Comparison of ENCODE assay signal across 11 mouse cellular contexts in the genomic region with DNA sequence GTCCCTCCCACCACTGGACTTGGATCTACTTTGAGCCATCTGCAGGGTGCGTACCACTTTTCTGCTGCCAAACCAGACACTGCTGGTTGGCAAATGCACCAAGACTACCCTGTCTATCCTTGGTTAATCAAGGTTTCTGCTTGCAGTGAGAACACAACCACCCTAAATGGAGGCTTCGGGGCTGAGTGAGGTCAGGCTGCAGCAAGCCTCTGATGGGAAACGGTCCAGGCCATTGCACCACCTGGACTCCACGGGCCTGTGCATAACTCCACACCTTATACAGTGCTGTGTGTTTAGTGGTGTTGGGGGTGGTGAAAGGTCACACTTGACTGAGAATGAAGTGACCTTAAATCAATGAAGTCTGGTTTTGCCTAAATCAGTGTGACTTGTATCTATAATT. TPM values are rescaled to one million over a fixed set of nuclear protein-coding genes. Genes with fewer than 3 reads are reported as not detected.
A peak's percentile ranks its signal among the peaks of the same experiment; 100 is the strongest.
DNase-seq lines count a peak whose midpoint lies in the region; ATAC-seq and TF ChIP-seq lines count a peak whose summit lies in the region.
"Had no signal": no experiment of that assay in that cellular context is flagged by ENCODE, and none has a peak within 500 bp of the region (broad histone marks: within the 10 kb centered on the region; RNA-seq: fewer than 3 reads in every experiment).

No protein-coding gene starts in this region.

- WGBS in heart, embryonic 15.5 days = 76% methylated on average over 4 of the region's 4 CpGs
- 71% methylated on average over 4 of the region's 4 CpGs for WGBS in limb, embryonic 15.5 days

- no peaks in the 10 kb centered on the region for H3K27me3 ChIP-seq in heart, embryonic 15.5 days
- no peaks in the 10 kb centered on the region for H3K27me3 ChIP-seq in E14TG2a.4 (ENCODE audit: insufficient read depth, low read length)
- H3K27me3 ChIP-seq in limb, embryonic 15.5 days = no peaks in the 10 kb centered on the region
- H3K27me3 ChIP-seq: lung, embryonic 15.5 days had no signal

- H3K4me3 ChIP-seq in heart, embryonic 15.5 days = no peak overlapping the region
- 0 out of 2 replicates have a peak overlapping the region, but pooled peaks have one; percentile 15 for H3K4me3 ChIP-seq in E14TG2a.4 (replicated peaks; ENCODE audit: low read length)
- no peak overlapping the region for H3K4me3 ChIP-seq in limb, embryonic 15.5 days
- H3K4me3 ChIP-seq: lung, embryonic 15.5 days had no signal

- peak overlapping the region; percentile 24; the same call in 1 of the 2 replicates for H3K4me2 ChIP-seq in heart, embryonic 15.5 days
- H3K4me2 ChIP-seq in limb, embryonic 15.5 days = no peak overlapping the region
- H3K4me2 ChIP-seq: lung, embryonic 15.5 days had no signal

- TF ChIP-seq CTCF in E14TG2a.4 (conservative IDR thresholded peaks at IDR 0.05; ENCODE audit: low read length) = no peak

- intact Hi-C loops in left cerebral cortex, postnatal 36 days (cut with DNase I) = no loop called here

- H3K4me1 ChIP-seq in heart, embryonic 15.5 days (replicated peaks) = peaks cover 74% of the 10 kb centered on the region
- peaks cover 90% of the 10 kb centered on the region for H3K4me1 ChIP-seq in E14TG2a.4 (replicated peaks; ENCODE audit: low read depth, low read length)
- peaks cover 49% of the 10 kb centered on the region for H3K4me1 ChIP-seq in limb, embryonic 15.5 days

- H3K27ac ChIP-seq in heart, embryonic 15.5 days = peak overlapping the region; percentile 42; the same call in 1 of the 2 replicates
- peak overlapping the region; percentile 22; the same call in 1 of the 2 replicates for H3K27ac ChIP-seq in limb, embryonic 15.5 days
- H3K27ac ChIP-seq: lung, embryonic 15.5 days had no signal

- no peaks in the 10 kb centered on the region for H3K36me3 ChIP-seq in heart, embryonic 15.5 days
- peaks cover 49% of the 10 kb centered on the region for H3K36me3 ChIP-seq in E14TG2a.4 (ENCODE audit: insufficient read depth, low read length)
- H3K36me3 ChIP-seq in limb, embryonic 15.5 days = no peaks in the 10 kb centered on the region
- H3K36me3 ChIP-seq: lung, embryonic 15.5 days had no signal

- 0 out of 2 replicates have a peak overlapping the region, but pooled peaks have one; percentile 0 for H3K9ac ChIP-seq in heart, embryonic 15.5 days
- no peak overlapping the region for H3K9ac ChIP-seq in limb, embryonic 15.5 days
- H3K9ac ChIP-seq: lung, embryonic 15.5 days had no signal

- H3K9me3 ChIP-seq in heart, embryonic 15.5 days (replicated peaks) = no peaks in the 10 kb centered on the region
- no peaks in the 10 kb centered on the region for H3K9me3 ChIP-seq in E14TG2a.4 (ENCODE audit: low read length)
- no peaks in the 10 kb centered on the region for H3K9me3 ChIP-seq in limb, embryonic 15.5 days
- H3K9me3 ChIP-seq: lung, embryonic 15.5 days had no signal

- ATAC-seq in cerebellum, adult (ENCODE audit: insufficient number of reproducible peaks, low FRiP score, low TSS enrichment) = no peak
- ATAC-seq in heart, embryonic 15.5 days (replicated peaks; ENCODE audit: insufficient number of reproducible peaks, insufficient read depth, low FRiP score, low read depth) = no peak
- no peak for ATAC-seq in limb, embryonic 15.5 days (ENCODE audit: insufficient number of reproducible peaks, low FRiP score, low TSS enrichment, low read depth)
- ATAC-seq: forebrain, embryonic 16.5 days had no signal

- peak; percentile 40 to 48 for DNase-seq in cerebellum, postnatal 14 days
- DNase-seq in heart, postnatal 4 days = no peak
- no peak for DNase-seq in left cerebral cortex, postnatal 36 days (ENCODE audit: low spot score in 2 of 2)
- DNase-seq: kidney, adult 8-10 months; layer of hippocampus, postnatal 36 days had no signal

RNA-seq across cellular contexts. Expression of gene Rapgef1, which starts 47.6 kb away (rescaled TPM):
- polyA plus RNA-seq in heart, embryonic 15.5 days (2015; fragmentation: Nextera tagmentation; extraction: Ambion mirVana) = 11.6 and 15.5 TPM in 2 replicates
- 10 to 100 TPM; 96.3 to 98.4 TPM for total RNA-seq in heart, postnatal 4 days (2021)
- polyA plus RNA-seq in limb, embryonic 15.5 days (2015; fragmentation: Nextera tagmentation; extraction: Ambion mirVana) = 15.9 and 17.1 TPM in 2 replicates
- 100 to 1,000 TPM; 104 to 107 TPM for total RNA-seq in left cerebral cortex, postnatal 36 days (2021)

Comparison
In these comparisons a context has a peak if more than half of its experiments do, and no peak if none do; other contexts are left out.
1. DNase-seq: peak in cerebellum, postnatal 14 days (2 of 2); none in heart, postnatal 4 days (single experiment) and left cerebral cortex, postnatal 36 days (0 of 2).